ENCODE assay signal across 15 mouse cellular contexts in the genomic region with DNA sequence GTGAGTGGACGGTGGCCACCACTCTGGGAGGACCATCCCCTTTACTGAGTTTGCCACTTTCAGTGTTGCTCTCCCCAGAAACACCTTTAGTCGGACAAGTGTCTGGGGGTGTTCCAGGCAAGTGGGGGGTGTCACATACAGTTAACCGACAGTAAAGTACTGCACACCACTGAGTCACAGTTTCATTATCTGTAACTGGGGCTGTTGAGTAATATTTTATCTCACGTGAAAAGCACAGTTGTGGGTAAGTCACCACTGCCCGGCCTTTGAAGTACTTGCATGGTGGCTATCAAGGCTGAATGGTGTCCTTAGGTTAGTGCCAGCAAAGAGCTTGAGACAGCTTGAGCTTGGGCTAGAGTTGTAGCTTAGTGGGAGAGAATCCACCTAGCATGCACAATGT. TPM values are rescaled to one million over a fixed set of nuclear protein-coding genes. Genes with fewer than 3 reads are reported as not detected.
DNase-seq lines count a peak whose midpoint lies in the region; ATAC-seq and TF ChIP-seq lines count a peak whose summit lies in the region.
"Had no signal": no experiment of that assay in that cellular context is flagged by ENCODE, and none has a peak within 500 bp of the region (broad histone marks: within the 10 kb centered on the region; RNA-seq: fewer than 3 reads in every experiment).

No protein-coding gene starts in this region.

- H3K9me3 ChIP-seq in forebrain, embryonic 10.5 days, result no peaks in the 10 kb centered on the region
- H3K9me3 ChIP-seq in forebrain, embryonic 14.5 days (replicated peaks; ENCODE audit: control insufficient read depth, low read length), result no peaks in the 10 kb centered on the region
- H3K9me3 ChIP-seq in CH12.LX (replicated peaks; ENCODE audit: low read length), result no peaks in the 10 kb centered on the region
- H3K9me3 ChIP-seq: embryonic facial prominence, embryonic 10.5 days; heart, embryonic 13.5 days; hindbrain, embryonic 15.5 days had no signal

- in situ Hi-C loops in CH12.LX (cut with MboI; ENCODE audit: low pct_ligation_motif_present, low pct_unique_long_range_greater_than_20kb, low sequenced_read_pairs), result no loop called here

- no peak for DNase-seq in forebrain, embryonic 10.5 days (ENCODE audit: extremely low spot score, low spot score)
- DNase-seq in forebrain, embryonic 14.5 days (ENCODE audit: low spot score), result no peak
- no peak for DNase-seq in CH12.LX (ENCODE audit: extremely low read depth)
- peak; percentile 63 for DNase-seq in adrenal gland, postnatal 10 days
- DNase-seq in layer of hippocampus, adult 9-10 months (ENCODE audit: low spot score), result no peak
- DNase-seq: gastrocnemius, postnatal 25 days had no signal

- peaks cover 13% of the 10 kb centered on the region for H3K36me3 ChIP-seq in forebrain, embryonic 10.5 days (replicated peaks)
- H3K36me3 ChIP-seq in forebrain, embryonic 14.5 days (ENCODE audit: control insufficient read depth, insufficient read depth, low read length), result peaks cover 14% of the 10 kb centered on the region
- H3K36me3 ChIP-seq in CH12.LX (replicated peaks in 1 of 2; ENCODE audit: control insufficient read depth in 1 of 2, insufficient read depth in 1 of 2, low read length in 1 of 2), result peaks cover 12 to 19% of the 10 kb centered on the region in 2 experiments

- no peak for TF ChIP-seq CTCF in CH12.LX (conservative IDR thresholded peaks at IDR 0.05 in 1 of 2, IDR thresholded peaks at IDR 0.05 in 1 of 2; ENCODE audit: low read depth in 2 of 2, low read length in 2 of 2)

- no peak overlapping the region for H3K4me2 ChIP-seq in forebrain, embryonic 14.5 days (ENCODE audit: low read length)
- H3K4me2 ChIP-seq in CH12.LX (ENCODE audit: insufficient read depth, low read depth, poor library complexity, severe bottlenecking), result no peak overlapping the region

- no peak for ATAC-seq in forebrain, embryonic 14.5 days
- ATAC-seq in megakaryocyte progenitor cell, adult 5-6 weeks (replicated peaks; ENCODE audit: poor library complexity), result no peak
- ATAC-seq: intestine, postnatal 0 days; Patski had no signal

- H3K9ac ChIP-seq in forebrain, embryonic 14.5 days (ENCODE audit: low read length), result no peak overlapping the region
- H3K9ac ChIP-seq in CH12.LX (ENCODE audit: insufficient read depth, low read depth), result no peak overlapping the region
- H3K9ac ChIP-seq: hindbrain, embryonic 15.5 days had no signal

- no peak for TF ChIP-seq RAD21 in CH12.LX (IDR thresholded peaks at IDR 0.05; ENCODE audit: low read depth, low read length)

- H3K4me1 ChIP-seq in forebrain, embryonic 10.5 days, result peaks cover 49% of the 10 kb centered on the region
- peaks cover 5% of the 10 kb centered on the region; the same call in 1 of the 2 replicates for H3K4me1 ChIP-seq in forebrain, embryonic 14.5 days (ENCODE audit: control insufficient read depth, insufficient read depth, low read length)
- peaks cover 5 to 26% of the 10 kb centered on the region in 2 experiments; a peak in 3 of 4 replicates for H3K4me1 ChIP-seq in CH12.LX (ENCODE audit: control insufficient read depth in 1 of 2, insufficient read depth in 2 of 2)

- TF ChIP-seq POLR2A in CH12.LX (IDR thresholded peaks at IDR 0.05; ENCODE audit: low read depth, low read length), result no peak

- dilution Hi-C loops in CH12.LX (cut with MboI; ENCODE audit: extremely low pct_ligation_motif_present, extremely low pct_unique_long_range_greater_than_20kb, low sequenced_read_pairs), result no loop called here

- no peak overlapping the region for H3K4me3 ChIP-seq in forebrain, embryonic 10.5 days
- no peak overlapping the region for H3K4me3 ChIP-seq in forebrain, embryonic 14.5 days (ENCODE audit: low read depth, low read length)
- H3K4me3 ChIP-seq in CH12.LX (replicated peaks in 1 of 3; ENCODE audit: low read depth in 2 of 3, low read length in 2 of 3, poor library complexity in 1 of 3), result no peak overlapping the region

- peak overlapping the region; percentile 95; the same call in 1 of the 2 replicates for H3K27ac ChIP-seq in forebrain, embryonic 10.5 days
- H3K27ac ChIP-seq in forebrain, embryonic 14.5 days (ENCODE audit: low read depth, low read length), result no peak overlapping the region
- H3K27ac ChIP-seq in CH12.LX (ENCODE audit: insufficient read depth, low read depth), result no peak overlapping the region
- H3K27ac ChIP-seq: heart, embryonic 13.5 days had no signal

- H3K27me3 ChIP-seq in forebrain, embryonic 10.5 days (ENCODE audit: poor library complexity, severe bottlenecking), result no peaks in the 10 kb centered on the region
- H3K27me3 ChIP-seq in forebrain, embryonic 14.5 days (replicated peaks; ENCODE audit: control insufficient read depth, insufficient read depth, low read length), result no peaks in the 10 kb centered on the region
- H3K27me3 ChIP-seq in CH12.LX (replicated peaks), result peaks cover 33% of the 10 kb centered on the region
- H3K27me3 ChIP-seq: heart, embryonic 13.5 days; hindbrain, embryonic 15.5 days; Patski had no signal

- H3K79me2 ChIP-seq in CH12.LX (replicated peaks; ENCODE audit: control insufficient read depth, extremely low read depth, insufficient read depth, poor library complexity, severe bottlenecking), result peaks cover 14% of the 10 kb centered on the region

- 83% methylated on average over 5 of the region's 5 CpGs for WGBS in forebrain, embryonic 10.5 days
- WGBS in forebrain, embryonic 14.5 days, result 78% methylated on average over 5 of the region's 5 CpGs

- no peak for TF ChIP-seq EP300 in CH12.LX (IDR thresholded peaks at IDR 0.05; ENCODE audit: low read length)

TF ChIP-seq in CH12.LX, 34 proteins besides CTCF, POLR2A, EP300 and RAD21:
- no peak for TF ChIP-seq CHD2 (IDR thresholded peaks at IDR 0.05; ENCODE audit: low read length)
- peak; percentile 51; the same call in 1 of the 2 replicates for TF ChIP-seq BHLHE40 (IDR thresholded peaks at IDR 0.05; ENCODE audit: low read depth, low read length)

RNA-seq across cellular contexts. Expression of a gene that starts 1.6 kb away (rescaled TPM):
- polyA plus RNA-seq in forebrain, embryonic 10.5 days (2016; fragmentation: Nextera tagmentation; extraction: Ambion mirVana), result 77.2 and 77.8 TPM in 2 replicates
- 82.3 and 83.1 TPM in 2 replicates for polyA plus RNA-seq in forebrain, embryonic 14.5 days (2014; fragmentation: Nextera tagmentation; extraction: Ambion mirVana)
- 56.9 and 58.8 TPM in 2 replicates for total RNA-seq in CH12.LX (2012; rRNA removed)
- total RNA-seq in CH12.LX (2014; rRNA removed), result 61.2 and 61.3 TPM in 2 replicates
- 49.1 and 55.9 TPM in 2 replicates for polyA plus RNA-seq in CH12.LX (2012; ENCODE audit: insufficient read length, low read depth)
- total RNA-seq in adrenal gland, postnatal 10 days (2021), result 100 to 1,000 TPM in 1 of 2 experiments, 10 to 100 TPM in 1; 36.6 to 103 TPM
- total RNA-seq in megakaryocyte progenitor cell, adult 5-6 weeks (2015), result 7.9 and 13.1 TPM in 2 replicates
- 58.6 and 63.5 TPM in 2 replicates for total RNA-seq in megakaryocyte progenitor cell, adult 5-6 weeks (2017)

RNA-seq across cellular contexts. Expression of a gene that starts 10.5 kb away (rescaled TPM):
- 0.07 and 0.27 TPM in 2 replicates for polyA plus RNA-seq in forebrain, embryonic 10.5 days (2016; fragmentation: Nextera tagmentation; extraction: Ambion mirVana)
- polyA plus RNA-seq in forebrain, embryonic 14.5 days (2014; fragmentation: Nextera tagmentation; extraction: Ambion mirVana), result 0.25 TPM in 2 replicates
- 0.13 TPM in 1 of 2 replicates, not detected in the other for total RNA-seq in CH12.LX (2012; rRNA removed)
- total RNA-seq in CH12.LX (2014; rRNA removed), result 0.17 and 0.20 TPM in 2 replicates
- not detected in 2 replicates for polyA plus RNA-seq in CH12.LX (2012; ENCODE audit: insufficient read length, low read depth)
- total RNA-seq in adrenal gland, postnatal 10 days (2021), result 1 to 10 TPM; 1.0 to 2.4 TPM
- not detected in 2 replicates for total RNA-seq in megakaryocyte progenitor cell, adult 5-6 weeks (2015)
- not detected in 2 replicates for total RNA-seq in megakaryocyte progenitor cell, adult 5-6 weeks (2017)
- polyA plus RNA-seq: CD4-positive, CD25-positive, alpha-beta regulatory T cell, adult 4 months; erythroblast, embryonic 14.5 days; hindbrain, embryonic 15.5 days; Patski had no signal

RNA-seq across cellular contexts. Expression of a gene that starts 28.4 kb away (rescaled TPM):
- 3.7 and 5.2 TPM in 2 replicates for polyA plus RNA-seq in forebrain, embryonic 10.5 days (2016; fragmentation: Nextera tagmentation; extraction: Ambion mirVana)
- 2.1 and 2.9 TPM in 2 replicates for polyA plus RNA-seq in forebrain, embryonic 14.5 days (2014; fragmentation: Nextera tagmentation; extraction: Ambion mirVana)
- 0.42 and 0.89 TPM in 2 replicates for total RNA-seq in CH12.LX (2012; rRNA removed)
- total RNA-seq in CH12.LX (2014; rRNA removed), result 0.57 and 0.60 TPM in 2 replicates
- 1.1 and 1.6 TPM in 2 replicates for polyA plus RNA-seq in CH12.LX (2012; ENCODE audit: insufficient read length, low read depth)
- total RNA-seq in adrenal gland, postnatal 10 days (2021), result 100 to 1,000 TPM in 1 of 2 experiments, 10 to 100 TPM in 1; 95.8 to 589 TPM
- 6.5 and 11.3 TPM in 2 replicates for total RNA-seq in megakaryocyte progenitor cell, adult 5-6 weeks (2015)
- total RNA-seq in megakaryocyte progenitor cell, adult 5-6 weeks (2017), result 7.1 and 7.9 TPM in 2 replicates

RNA-seq across cellular contexts. Expression of a gene that starts 58.5 kb away (rescaled TPM):
- 2.6 and 4.1 TPM in 2 replicates for polyA plus RNA-seq in forebrain, embryonic 10.5 days (2016; fragmentation: Nextera tagmentation; extraction: Ambion mirVana)
- 0.93 and 1.0 TPM in 2 replicates for polyA plus RNA-seq in forebrain, embryonic 14.5 days (2014; fragmentation: Nextera tagmentation; extraction: Ambion mirVana)
- 2.9 and 6.7 TPM in 2 replicates for total RNA-seq in CH12.LX (2012; rRNA removed)
- total RNA-seq in CH12.LX (2014; rRNA removed), result 1.4 and 2.3 TPM in 2 replicates
- 2.4 TPM in 2 replicates for polyA plus RNA-seq in CH12.LX (2012; ENCODE audit: insufficient read length, low read depth)
- 10 to 100 TPM; 16.4 to 24.0 TPM for total RNA-seq in adrenal gland, postnatal 10 days (2021)
- total RNA-seq in megakaryocyte progenitor cell, adult 5-6 weeks (2015), result 0.98 and 1.1 TPM in 2 replicates
- 1.00 and 1.1 TPM in 2 replicates for total RNA-seq in megakaryocyte progenitor cell, adult 5-6 weeks (2017)
- polyA plus RNA-seq: activated CD4-positive, CD25-positive, alpha-beta regulatory T cell, adult 4 months had no signal

Comparison
In these comparisons a context has a peak if more than half of its experiments do, and no peak if none do; other contexts are left out.
1. RNA of a gene that starts 28.4 kb away (total RNA-seq): 95.8 to 589 TPM in adrenal gland, postnatal 10 days; 6.5 to 11.3 TPM in megakaryocyte progenitor cell, adult 5-6 weeks and 0.42 to 0.89 TPM in CH12.LX; every median in the first group is over 4 times any median in the second.